Mouse (Mus musculus) 3T3-L1 (cell line): ENCODE measurements around the gene Lrp8.

Source experiments
- DNase-seq: peaks from one replicate; pipeline ENCODE4 v3.0.0-alpha.2; 2015; ENCODE audit warnings: low read depth, low spot score

Gene Lrp8

DNA sequence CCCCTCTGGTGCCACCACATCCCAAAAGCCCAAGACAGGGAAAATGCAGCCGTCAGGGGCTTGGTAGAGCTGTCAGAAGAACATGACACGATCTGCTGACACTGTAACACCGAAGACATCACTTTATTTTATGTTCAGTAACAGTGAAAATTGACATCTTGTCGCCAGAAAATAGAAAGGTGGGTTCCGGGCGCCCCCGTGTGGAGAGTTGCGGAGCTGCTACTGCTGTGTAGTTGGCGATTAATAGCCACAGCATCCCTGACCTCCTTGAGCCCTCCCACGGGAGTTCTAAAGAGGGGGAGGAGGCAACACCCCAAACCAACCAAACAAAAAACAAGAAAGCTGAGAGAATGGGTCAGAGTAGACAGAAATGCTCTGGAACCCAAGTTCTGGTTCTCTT lies 42.9 kb downstream of the Lrp8 start:
- DNase-seq, result peak; percentile 76

DNA sequence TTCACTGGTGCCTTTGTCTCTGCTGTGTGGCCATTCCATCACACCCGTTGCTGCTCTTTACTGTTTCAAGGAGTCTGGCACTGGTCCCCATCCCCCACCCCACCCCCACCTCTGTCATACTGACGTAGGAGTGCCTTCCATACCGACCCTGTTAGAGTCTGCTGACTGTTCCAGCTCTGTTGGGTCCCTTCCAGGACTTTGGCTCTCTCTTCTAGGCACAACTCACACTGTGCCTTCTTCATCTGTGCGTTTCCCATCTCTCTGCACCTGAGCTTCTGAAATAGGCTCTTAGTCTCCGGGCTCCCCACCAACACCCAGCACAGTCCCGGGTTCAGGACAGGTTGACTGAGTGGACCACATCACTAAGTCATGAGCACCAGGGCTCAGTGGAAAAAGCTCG lies 44.7 kb downstream of the Lrp8 start:
- no peak for DNase-seq

DNA sequence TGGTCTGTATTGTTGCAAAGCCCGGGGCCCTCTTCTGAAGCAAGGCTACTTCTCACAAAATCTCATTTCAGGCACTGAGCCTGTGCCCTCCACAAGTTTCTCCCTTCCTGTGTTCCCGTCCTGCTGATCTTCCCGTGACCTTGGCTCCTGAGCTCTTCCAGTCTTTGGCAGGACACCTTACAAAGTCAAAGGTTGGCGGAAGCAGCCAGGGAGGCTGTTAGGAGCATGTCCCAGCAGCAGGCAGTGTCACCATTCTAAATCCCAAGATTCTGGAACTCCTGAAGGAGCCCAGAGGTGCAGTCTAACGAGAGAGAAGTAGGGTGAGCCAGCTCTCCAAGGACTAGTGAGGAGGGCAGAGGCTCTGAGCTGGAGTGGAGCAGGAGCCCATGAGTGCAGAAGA lies 46.5 kb downstream of the Lrp8 start:
- DNase-seq, result no peak

GRCm38 (mm10) chr4:107849621-107850020 lies 47.6 kb downstream of the Lrp8 start:
- no peak for DNase-seq

DNA sequence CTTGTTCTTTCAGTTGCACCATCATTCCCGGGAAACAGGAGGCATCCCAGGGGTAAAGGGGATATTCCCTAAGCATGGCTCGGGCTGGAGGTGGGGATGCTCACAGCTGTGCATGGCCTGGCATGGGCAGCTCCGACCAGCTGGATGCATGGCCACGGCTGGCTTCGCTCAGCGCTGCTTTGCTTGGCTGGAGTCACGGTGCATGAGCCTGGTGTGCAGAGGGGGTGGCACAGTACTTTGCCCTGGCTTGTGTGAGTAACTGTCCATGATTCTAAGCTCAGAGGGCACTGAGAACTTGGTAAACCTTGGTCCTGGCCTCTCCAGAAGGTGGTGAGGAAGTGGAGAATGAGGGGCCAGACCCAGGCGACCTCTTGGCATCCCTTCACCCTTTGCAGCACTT lies 48.0 kb downstream of the Lrp8 start:
- no peak for DNase-seq

DNA sequence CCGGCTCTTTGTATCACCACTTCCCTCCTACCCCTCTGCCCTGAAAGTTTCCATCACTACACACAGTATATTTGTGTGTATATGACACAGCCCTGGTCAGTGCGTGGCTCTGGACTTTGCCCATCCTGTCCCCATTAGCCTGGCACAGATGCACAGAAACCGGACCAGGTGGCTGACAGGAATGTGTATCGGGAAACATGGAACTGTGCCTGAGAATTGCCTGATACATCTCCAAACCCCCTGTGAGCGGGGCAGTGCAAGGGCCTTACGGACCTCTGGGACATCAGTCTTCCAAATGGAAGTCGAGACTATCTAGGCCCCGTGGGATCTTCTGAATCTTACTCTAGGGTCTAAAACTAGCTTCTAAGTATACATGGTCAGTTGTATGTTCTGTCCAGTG lies 51.3 kb downstream of the Lrp8 start:
- no peak for DNase-seq

- DNase-seq, result no peak
Observed at GRCm38 (mm10) chr4:107853836-107854235, 51.8 kb downstream of the Lrp8 start.

DNA sequence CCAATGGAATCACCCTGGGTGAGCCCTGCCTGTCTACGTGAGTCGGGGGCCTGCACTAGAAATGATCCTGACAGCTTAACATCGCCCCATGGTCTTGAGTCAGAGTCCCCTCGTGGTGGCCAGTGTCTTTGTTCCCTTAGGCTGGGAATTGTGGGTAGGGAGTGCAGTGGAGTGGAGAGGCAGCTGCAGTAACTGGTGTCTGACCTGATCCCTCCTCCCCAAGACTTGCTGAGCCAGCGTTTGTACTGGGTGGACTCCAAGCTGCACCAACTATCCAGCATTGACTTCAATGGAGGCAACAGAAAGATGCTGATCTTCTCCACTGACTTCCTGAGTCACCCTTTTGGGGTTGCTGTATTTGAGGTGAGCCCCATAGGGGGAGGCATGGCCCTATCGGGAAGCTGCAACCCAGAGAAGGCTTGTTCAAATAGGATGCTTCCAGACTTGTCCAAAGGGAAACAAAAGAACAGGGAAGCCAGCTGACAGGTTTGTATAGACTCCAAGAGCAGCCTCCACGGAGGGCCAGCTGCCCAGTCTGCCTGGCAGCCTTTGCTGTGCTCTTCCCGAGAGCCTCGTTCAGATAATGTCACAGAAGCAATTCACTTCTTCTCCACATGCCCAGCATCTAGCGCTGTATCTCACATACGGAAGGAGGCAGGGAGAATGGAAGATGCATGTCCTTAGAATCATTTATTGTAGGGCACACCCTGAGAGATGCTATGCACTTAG lies 55.1 kb downstream of the Lrp8 start:
- DNase-seq, result no peak

GRCm38 (mm10) chr4:107858995-107859394 lies 56.9 kb downstream of the Lrp8 start:
- DNase-seq, result no peak

DNA sequence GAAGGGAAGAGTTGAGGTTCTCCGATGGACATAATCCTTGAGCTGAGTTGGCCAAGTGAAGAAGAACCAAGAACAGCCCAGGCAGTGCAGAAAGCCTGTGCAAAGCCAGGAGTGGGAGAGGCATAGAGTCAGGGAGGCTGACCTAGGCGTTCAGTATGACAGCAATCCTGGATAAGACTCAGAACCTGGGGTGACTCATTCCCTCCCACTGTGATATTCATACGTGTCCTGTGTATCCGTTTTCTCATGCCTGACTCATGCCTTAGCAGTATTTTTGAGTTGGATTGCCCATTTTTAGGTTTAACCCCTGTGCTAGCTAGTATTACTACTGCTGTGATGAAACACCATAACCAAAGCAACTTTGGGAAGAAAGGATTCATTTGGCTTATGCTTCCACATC lies 62.8 kb downstream of the Lrp8 start:
- DNase-seq, result peak; percentile 88

- peak; percentile 99 for DNase-seq
Observed at GRCm38 (mm10) chr4:107879254-107880050, 77.4 kb downstream of the Lrp8 start, which contains the start of gene Magoh. Gene Magoh (plus strand): TSS chr4:107879755.

- DNase-seq, result no peak
Observed at GRCm38 (mm10) chr4:107881631-107882030, 79.6 kb downstream of the Lrp8 start.

- DNase-seq, result no peak
Observed at GRCm38 (mm10) chr4:107886371-107886770, 84.3 kb downstream of the Lrp8 start.

DNA sequence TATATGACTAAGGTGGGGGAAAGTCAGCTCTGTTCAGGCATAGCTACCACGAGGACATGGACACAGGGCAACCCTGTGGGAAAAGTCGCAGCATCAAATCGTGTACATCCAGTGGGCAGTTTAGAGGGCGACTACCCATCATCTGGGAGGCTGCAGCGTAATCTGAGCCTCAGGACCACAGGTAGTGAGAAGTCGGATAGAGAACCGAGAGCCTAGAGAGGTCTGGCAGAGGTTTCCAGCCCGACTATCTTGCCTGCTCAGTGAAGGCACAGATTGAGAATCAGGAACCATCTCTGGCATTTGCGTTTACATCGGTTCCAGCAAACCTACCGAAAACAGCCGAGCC lies 87.3 kb downstream of the Lrp8 start:
- DNase-seq, result no peak

- DNase-seq, result peak; percentile 98
Observed at GRCm38 (mm10) chr4:107889731-107890432, 87.8 kb downstream of the Lrp8 start, which contains the start of gene 0610037L13Rik. Gene 0610037L13Rik (plus strand): TSS chr4:107889813.

GRCm38 (mm10) chr4:107892663-107893062 lies 90.6 kb downstream of the Lrp8 start:
- DNase-seq, result peak; percentile 59

DNA sequence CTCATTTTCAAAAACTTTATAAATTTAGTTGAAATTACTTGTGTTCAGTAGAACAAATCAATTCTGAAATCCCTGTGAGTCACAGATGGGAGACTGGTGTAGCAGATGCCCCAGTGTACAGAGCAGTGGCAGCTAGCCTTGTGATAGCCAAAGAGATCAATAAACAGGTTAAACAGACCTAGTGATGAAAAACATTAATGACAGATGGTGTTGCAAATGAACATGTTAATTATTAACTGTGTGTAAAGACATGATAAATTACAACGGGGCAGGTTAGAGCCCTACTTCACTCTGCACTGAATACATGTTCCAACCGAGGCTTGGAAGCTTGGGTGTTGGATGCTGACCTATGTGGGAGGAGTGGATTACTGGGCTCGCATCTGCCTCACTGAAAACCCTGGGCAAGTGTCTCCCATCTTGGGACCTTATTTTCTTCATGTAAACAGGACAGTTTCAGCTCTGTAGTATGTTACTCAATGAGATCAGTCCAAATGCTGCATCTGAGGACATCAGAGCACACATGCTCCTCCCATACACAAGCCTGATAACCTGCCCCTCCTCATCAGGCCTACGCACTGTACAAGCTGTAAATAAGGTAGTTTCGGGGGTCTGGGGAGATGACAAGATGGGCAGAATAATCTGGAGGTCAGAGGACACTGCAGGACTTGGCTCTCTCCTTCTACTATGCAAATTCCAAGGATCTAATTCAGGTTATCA lies 97.3 kb downstream of the Lrp8 start:
- no peak for DNase-seq

GRCm38 (mm10) chr4:107900206-107900605 lies 98.1 kb downstream of the Lrp8 start:
- DNase-seq, result no peak

GRCm38 (mm10) chr4:107904252-107904651 lies 102.2 kb downstream of the Lrp8 start:
- no peak for DNase-seq

DNA sequence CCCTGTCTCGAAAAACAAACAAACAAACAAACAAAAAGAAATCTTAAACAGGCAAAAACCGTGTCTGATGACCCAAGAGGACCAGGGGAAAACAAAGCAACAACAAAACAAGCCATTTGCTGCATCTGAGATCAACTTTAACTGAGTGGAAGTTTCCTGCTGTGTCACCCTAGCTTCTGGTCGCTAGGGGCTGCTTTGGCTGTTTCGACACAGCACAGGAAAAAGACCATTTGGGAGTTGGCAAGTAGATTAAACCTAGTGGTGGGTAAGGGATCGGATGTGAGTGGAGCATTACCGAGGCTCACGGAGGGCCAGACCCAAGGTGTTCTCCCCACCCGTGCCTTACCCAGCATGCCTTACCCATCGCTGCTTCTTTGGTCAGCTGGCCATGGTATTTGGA lies 104.5 kb downstream of the Lrp8 start:
- no peak for DNase-seq

- DNase-seq, result no peak
Observed at GRCm38 (mm10) chr4:107910020-107910419, 108.0 kb downstream of the Lrp8 start.

DNA sequence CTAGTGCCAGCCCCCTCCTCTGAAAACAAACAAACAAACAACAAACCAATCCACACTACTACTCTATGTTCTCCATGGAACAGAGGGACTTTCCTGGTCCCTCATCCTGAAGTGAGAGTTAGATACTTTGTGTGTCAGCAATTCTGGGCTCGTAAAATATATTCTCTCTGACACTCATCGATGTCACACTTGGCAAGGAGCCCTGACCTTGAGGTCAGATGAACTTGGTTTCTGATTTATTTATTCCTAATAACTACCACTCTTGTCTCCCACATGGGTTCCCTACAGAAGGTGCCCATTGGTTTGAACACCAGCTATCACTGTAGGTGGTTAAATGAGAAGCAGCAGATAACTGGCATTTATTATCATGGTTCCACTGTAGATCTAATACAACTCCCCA lies 118.3 kb downstream of the Lrp8 start:
- DNase-seq, result peak; percentile 13
